Mouse (Mus musculus): ENCODE results near the gene Prkag3.

Prkag3 gene

GRCm38 (mm10) chr1:74748643-74749271, at the start of gene Prkag3:
Prkag3 (minus strand) TSS chr1:74749221.
- peak; percentile 47 for DNase-seq

GRCm38 (mm10) chr1:74797459-74797858, 48.4 kb upstream of the Prkag3 start:
- DNase-seq: peak; percentile 66

DNA sequence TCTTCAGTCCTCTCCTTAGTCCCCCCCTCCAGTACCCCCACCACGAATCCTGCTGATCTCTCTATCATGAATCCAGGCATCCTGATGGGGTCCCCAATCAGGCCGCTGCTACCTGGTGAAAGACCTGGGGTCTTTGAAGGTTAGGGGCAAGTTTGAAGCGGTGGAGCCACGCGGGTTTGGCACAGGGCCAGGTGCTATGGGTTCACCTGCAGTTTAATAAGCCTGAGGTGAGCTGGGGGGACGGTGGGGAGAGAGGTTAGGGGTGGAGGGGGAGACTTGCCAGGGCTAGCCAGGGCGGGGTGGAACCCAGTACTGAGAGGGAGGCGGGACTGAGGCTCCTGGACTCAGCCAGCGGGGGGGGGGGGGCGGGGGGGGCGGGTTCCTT, 46.1 kb upstream of the Prkag3 start:
- DNase-seq: no peak

GRCm38 (mm10) chr1:74794487-74795144, 45.6 kb upstream of the Prkag3 start:
- peak; percentile 57 for DNase-seq

DNA sequence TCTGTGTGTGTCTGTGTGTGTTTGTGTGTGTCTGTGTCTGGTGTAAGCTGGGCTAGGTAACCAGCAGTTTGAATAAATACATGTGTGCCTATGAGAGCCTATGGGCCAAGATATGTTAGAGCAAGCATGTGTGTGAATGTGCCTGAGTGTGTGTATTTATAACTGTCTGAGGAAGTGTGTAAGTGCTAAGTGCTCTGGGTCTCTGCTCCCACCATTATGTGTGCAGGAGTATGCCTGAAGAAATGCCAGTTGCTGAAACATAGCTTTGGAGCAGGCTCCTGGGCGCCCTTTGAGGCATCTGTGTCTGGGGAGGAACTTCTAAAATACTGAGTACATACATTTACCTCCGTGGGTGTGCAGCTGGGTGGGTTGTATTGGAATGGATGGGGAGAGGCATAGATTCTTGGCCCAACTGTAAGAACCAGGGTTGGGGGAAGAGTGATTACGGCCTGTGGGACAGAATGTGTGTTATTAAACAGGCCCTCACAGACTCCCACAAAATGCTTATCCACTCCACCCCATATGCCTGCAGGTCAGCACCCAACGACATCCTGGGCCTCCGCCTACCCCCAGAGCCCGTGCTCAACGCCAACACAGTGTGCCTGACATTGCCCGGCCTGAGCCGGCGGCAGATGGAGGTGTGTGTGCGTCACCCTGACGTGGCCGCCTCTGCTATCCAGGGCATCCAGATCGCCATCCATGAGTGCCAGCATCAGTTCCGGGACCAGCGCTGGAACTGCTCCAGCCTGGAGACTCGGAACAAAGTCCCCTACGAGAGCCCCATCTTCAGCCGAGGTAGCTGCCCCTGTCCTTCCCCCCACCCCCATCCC, 44.0 kb upstream of the Prkag3 start:
- no peak for DNase-seq

DNA sequence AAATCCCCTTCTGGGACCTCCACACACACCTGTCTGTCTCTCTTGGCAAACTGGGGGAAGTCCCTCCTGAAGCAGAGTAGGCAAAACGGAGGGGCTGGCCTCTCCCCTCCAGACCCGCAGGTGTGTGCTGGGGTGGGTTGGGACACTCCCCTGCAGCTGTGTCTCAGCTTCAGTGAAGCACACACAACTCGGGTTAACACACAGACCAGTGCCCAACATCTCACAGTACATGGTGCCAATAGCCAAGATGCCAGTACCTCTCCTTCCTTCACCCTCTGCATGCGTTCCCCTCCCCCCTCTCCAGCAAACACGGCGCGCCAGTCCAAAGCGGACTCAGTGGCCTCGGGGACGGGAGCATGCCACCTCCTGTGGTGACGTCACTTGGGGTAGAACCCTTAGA, 42.2 kb upstream of the Prkag3 start, which contains the start of gene Wnt10a:
Gene Wnt10a, plus strand, starts transcription at position 268 of the 400 bp plus-strand sequence.
- peak; percentile 44 for DNase-seq

DNA sequence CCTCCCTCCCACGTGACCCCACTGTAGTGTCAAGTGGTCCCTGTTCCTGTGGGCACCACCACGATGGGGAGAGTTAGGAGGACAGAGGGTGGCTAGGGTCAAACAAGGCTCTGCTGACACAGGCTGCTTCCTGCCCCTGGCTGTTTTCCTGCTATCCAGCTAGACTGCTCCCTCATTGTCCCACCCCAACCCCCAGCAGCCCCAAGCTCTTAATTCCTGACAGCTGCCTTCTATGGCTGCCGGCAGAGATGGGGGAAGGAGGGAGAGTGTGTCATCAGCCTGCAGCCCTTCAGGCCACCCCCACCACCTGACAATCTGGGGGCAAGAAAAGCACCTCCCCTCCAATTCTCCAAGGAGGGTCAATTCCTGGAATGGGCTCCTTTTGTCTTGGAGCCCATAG, 41.1 kb upstream of the Prkag3 start:
- no peak for DNase-seq

GRCm38 (mm10) chr1:74788603-74789176, 39.7 kb upstream of the Prkag3 start:
- no peak for DNase-seq

DNA sequence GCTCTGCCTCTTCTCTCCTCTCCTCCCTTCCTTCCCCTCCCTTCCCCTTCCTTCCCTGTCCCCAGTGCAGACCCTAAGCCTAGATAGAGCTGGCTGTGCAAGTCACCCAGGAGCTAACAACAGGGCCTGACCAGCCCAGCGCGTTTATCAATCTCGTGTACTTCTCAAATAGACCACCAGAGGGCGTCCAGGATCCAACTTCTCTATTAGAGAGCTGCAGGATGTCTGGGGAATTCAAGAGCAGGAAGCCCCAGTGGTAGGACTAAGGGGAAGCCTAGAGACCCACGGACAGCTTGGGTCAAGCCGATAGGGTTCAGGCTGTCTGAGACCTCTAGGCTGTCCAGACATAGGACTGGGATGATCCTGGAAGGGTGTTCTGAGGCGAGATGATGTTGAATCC, 38.8 kb upstream of the Prkag3 start:
- peak; percentile 84 for DNase-seq

DNA sequence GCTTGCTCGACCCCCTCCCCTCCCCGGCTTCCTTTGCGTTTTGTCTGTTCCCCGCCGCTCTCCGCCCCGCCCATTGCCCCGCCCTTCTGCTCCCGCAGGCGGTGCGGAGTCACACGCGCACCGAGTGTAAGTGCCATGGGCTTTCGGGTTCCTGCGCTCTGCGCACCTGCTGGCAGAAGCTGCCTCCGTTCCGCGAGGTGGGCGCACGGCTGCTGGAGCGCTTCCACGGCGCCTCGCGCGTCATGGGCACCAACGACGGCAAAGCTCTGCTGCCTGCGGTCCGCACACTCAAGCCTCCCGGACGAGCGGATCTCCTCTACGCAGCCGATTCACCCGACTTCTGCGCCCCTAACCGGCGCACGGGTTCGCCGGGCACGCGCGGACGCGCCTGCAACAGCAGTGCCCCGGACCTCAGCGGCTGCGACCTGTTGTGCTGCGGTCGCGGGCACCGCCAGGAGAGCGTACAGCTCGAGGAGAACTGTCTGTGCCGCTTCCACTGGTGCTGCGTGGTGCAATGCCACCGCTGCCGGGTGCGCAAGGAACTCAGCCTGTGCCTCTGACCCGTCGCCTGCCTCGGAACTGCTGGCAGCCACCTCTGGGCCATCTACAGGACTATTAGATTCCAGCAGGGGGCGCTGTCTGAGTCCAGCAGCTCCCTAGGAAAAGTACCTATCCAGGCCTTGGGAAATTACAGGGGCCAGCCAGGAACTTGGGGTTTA, 35.2 kb upstream of the Prkag3 start:
- peak; percentile 65 for DNase-seq

DNA sequence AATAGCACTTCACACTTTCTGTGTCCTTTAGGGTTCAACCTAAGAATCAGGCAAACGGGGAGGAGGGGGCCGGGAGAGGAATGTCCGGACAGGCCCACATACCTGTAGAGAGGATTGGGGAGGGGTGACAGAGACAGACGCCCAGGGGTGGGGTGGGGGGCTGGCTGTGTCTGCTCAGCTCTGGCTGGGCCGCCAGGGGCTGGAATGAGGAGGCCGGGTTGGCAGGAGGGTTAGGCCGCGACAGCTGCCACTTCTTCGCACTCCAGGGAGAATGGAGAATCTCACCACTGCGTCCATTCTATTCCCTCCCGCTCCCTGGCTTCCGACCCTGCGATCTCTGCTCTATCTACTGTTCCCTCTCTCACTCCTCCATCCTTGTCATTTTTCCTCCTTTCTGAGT, 34.5 kb upstream of the Prkag3 start:
- DNase-seq: no peak

DNA sequence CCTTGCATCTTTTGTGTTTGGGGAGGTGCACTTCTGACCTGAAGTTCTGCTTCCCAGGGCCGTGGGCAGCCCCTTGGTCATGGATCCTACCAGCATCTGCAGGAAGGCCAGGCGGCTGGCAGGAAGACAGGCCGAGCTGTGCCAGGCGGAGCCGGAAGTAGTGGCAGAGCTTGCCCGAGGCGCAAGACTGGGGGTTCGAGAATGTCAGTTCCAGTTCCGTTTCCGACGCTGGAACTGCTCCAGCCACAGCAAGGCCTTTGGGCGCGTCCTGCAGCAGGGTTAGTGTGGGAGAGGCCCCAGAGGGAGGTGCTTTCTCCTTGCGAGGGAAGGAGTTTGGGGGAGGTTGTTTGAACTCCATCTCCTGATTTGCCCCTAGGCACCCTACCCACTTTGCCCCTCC, 33.0 kb upstream of the Prkag3 start:
- DNase-seq: no peak

DNA sequence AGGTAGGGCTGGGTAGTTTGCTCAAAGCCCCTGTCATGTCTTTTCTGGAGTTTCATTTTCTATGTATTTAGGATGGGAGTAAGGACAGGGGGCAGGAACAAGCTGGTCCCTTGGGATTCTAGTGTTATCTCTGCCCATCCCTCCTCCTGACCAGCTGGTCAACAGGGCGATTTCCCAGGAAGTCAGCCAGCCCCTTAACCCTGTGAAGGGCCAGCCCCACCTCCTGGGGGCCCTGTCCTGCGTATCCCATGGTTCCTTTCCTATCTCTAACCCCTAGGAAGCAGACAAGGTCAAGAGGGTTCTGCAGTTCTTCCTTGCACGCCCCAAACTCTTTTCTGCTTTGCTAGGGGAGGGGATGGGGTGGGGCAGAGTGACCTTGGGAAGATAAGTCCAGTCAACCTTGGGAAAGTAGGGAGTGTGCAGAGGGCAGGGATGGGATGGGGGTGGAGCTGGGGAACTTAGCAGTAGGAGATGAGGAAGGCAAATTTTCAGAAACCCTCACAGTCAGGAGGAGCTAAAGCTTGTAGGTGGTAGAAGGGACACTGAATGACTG, 30.0 kb upstream of the Prkag3 start:
- DNase-seq: no peak

DNA sequence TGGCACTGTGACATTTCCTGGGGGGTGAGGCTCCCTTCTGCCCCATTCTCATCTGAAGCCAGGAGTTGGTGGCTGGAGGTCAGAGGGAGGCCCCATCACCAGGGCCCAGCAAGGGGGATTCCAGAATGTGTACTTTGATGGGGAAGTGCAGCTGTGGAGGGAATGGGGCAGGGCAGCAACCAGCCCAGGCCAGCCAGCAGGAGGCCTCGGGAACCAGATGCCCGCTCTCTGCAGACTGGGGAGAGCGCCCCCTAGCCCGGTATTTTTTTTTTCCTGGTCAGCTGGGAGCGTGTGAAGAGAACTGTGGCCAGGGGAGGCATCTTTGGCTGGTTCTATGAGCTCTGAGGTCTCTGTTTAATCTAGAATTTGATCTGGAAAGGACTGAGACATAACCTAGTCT, 26.8 kb upstream of the Prkag3 start:
- DNase-seq: no peak

DNA sequence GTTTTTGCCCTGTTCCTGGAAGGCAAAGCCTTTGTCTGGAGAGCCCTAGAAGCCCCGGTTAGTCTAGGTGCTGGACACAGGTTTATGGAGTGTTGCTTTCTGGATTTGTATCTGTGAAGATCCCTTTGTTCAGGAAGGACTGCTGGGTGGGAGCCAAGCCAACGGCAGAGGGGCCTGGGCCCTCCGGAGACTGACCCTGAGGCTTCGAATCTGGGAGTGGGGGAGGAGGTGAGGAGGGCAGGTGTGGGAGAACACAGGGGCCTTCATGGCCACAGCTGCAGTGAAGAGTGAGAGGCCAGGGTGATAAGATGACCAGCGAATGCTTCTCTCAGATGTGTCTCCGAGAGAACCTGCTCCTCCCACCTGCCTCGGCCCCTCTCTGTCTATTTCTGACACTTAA, 25.0 kb upstream of the Prkag3 start:
- no peak for DNase-seq

DNA sequence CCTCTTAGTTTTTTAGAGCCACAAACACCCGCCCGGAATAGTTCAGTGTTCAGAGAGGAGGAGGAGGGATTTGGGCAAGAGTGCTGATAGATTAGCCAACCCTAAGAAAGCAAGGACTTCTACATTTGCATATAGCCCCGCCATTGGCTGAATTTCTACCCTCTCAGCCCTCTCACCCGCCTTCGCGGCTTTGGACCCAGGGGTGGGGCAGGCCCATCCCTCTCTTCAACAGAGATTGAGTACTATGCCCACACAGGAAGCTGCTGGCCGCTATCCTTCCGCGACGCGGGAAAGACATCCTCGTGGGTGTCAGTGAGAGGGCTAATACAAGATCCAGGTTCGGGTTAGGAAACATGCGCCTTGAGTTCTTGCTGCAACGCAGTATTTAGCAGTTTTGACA, 24.1 kb upstream of the Prkag3 start:
- peak; percentile 90 for DNase-seq

DNA sequence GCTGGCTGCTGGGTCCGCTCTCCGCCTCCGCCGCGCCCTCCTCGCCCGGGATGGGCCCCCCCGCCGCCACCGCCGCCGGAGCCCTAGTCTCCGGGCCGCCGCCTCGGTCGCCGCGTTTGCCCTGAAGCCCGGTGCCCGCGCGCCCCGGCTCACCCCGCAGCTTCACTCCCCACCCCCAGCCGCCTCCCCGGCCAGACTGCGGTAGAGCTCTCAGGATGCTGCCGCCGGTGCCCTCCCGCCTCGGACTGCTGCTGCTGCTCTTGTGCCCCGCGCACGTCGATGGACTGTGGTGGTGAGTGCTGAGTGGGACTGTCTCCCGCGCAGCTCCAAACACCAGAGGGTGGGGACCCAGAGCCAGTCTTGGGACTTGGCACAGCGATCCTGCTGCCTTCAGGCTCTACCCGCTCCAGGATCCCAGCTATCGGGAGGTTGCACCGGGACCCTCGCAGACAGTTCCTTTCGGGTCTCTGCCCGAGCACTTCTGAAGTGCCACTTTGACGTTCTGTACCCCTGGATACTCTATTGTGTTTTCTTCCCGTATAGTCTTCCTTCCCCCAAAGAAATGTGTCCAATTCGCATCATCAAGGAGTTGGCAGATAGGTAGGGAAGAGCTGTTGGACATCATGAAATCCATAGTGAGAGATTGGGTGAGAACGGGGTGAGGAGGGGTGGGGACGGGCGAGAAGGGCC, 23.1 kb upstream of the Prkag3 start:
- DNase-seq: peak; percentile 24

- DNase-seq: no peak
Measured at GRCm38 (mm10) chr1:74771845-74771930, 22.7 kb upstream of the Prkag3 start, which contains the start of gene Wnt6. Wnt6 (plus strand) TSS chr1:74771892.

DNA sequence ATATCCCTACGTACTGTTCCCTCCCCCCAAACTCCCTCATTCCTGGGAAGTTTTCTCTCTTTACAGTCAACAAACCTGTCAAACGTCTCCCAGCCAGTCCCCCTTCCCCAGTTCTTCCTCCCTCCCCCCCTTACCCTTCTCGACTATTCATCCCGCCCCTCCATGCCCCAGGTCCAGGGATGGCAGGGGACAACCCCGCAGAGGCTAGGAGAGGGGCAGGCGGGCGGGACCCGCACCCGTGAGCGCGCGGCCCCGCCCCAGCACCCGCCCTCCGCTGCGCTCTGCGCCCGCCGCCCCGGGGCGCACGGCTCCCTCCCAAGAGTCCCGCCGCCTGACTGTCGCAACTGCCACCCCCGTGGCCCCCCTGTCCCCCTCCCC, 22.4 kb upstream of the Prkag3 start:
- no peak for DNase-seq

DNA sequence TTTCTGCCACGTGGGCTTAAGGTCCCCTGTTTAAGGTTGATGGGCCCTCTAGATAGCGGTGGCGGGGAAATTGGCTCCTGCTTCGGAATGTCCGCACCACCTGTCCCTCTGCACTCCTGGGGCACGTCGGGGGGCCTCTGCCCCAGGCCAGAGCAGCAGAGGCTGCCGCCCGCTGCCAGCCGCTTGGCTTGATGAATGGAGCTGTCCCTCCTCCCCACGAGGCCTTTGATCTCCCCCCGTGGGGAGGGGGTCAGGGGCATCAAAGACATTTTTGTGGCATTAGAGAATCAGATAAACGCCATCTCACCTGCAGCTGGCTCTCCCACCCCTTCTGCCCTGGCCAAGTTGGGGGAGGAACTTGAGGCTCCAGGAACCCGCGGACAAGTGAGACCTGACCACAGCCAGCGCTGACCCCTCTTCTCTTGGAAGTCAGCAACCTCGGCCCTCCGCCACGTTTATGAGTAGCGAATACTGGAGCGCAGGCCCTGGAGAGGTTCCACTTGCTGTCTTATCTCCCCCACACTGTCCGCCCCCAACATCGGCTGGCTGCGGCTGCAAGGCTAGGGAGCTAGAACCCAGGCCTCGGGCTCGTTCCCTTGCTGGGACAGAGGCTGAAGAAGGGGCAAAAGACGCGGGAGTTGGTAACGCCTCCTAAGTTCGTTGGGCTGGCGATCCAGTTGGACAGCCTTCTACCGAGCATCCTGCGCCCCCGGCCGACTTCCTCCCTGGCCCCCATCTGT, 21.9 kb upstream of the Prkag3 start:
- DNase-seq: no peak

GRCm38 (mm10) chr1:74763081-74763480, 14.1 kb upstream of the Prkag3 start:
- peak; percentile 79 for DNase-seq

- DNase-seq: peak; percentile 69
Measured at GRCm38 (mm10) chr1:74759773-74760172, 10.8 kb upstream of the Prkag3 start.
